Mouse (Mus musculus) lung, adult 2 months (tissue): ENCODE data around the gene Cdk9.

Experiments used
- CTCF ChIP-seq: fragments of 200-500 bp; IDR thresholded peaks from 2 replicates; pipeline ENCODE4 v1.5.1; 2011; ENCODE audit warnings: mild to moderate bottlenecking, low read length, control low read depth; ENCODE audit not compliant: insufficient read depth
- POLR2A ChIP-seq: fragments of 200-500 bp; IDR thresholded peaks from 2 replicates; pipeline ENCODE4 v1.6.1; 2011; ENCODE audit warnings: low read depth, mild to moderate bottlenecking, control low read depth, low read length, borderline replicate concordance; ENCODE audit errors: extremely low read depth

DNA sequence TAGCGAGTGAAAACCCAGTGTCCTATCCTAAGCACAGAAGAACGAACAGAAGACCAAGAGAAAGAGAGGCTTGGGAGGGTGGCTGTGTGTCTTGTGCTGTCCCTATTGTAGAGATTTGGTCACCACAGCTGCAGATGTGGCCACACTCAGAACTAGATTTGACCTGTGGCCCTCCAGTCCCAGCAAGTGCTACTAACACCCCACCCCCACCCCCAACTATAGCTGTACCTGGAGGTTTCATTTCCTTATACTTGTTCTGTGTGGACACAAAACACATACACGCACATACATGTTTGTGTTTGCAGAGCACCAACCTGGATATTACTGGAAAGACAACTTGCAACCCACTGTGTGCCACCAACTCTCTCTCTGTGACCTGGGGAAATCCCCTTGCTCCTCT, 7.2 kb upstream of the Cdk9 start:
- TF ChIP-seq POLR2A (no peak), CTCF (no peak)
